Mouse (Mus musculus): ENCODE results near the gene Lacc1. TPM values are rescaled to one million over a fixed set of nuclear protein-coding genes. Genes with fewer than 3 reads are reported as not detected.
"Not testable (repeated sequence)": the region's sequence is repeated elsewhere in the genome, so short reads cannot be mapped to it uniquely, and the experiment has no call there.

Lacc1 gene
- polyA plus RNA-seq, 1 experiment from 2014 or later, result 8.1 TPM

DNA sequence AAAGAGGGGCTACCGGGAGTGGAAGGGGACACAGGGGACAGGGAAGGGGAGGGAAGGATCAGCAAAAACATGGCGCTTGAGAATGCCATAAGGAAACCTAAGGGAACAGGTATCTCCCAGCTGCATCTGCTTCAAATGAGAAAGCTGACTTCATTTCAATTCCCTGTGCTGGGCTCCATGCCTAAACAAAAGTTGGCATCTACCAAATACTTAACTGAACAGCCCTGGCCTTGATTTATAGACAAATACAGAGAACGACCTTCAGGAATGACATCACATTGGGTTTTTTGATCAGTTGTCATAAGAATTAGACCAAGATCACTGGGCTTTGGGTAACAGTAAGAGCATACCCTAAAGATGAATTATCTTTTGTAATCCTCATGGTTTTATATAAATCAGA, 12.2 kb downstream of the Lacc1 start:
- no peak for TF ChIP-seq CTCF (IDR thresholded peaks at IDR 0.05; ENCODE audit: low read depth)
- no peak overlapping the region for H3K4me3 ChIP-seq (ENCODE audit: low read depth, low read length)
- ATAC-seq, result no peak
- no peaks in the 10 kb centered on the region for H3K4me1 ChIP-seq (replicated peaks; ENCODE audit: control insufficient read depth, insufficient read depth, low read length)
- H3K9ac ChIP-seq (ENCODE audit: low read depth, low read length), result no peak overlapping the region
- H3K9me3 ChIP-seq (ENCODE audit: control insufficient read depth), result no peaks in the 10 kb centered on the region
- H3K36me3 ChIP-seq (ENCODE audit: control insufficient read depth, insufficient read depth), result peaks cover 4% of the 10 kb centered on the region; the same call in 1 of the 2 replicates
- H3K27me3 ChIP-seq (replicated peaks; ENCODE audit: control insufficient read depth, insufficient read depth, low read length), result no peaks in the 10 kb centered on the region
- no peak overlapping the region for H3K4me2 ChIP-seq (replicated peaks; ENCODE audit: low read depth)
- H3K27ac ChIP-seq (ENCODE audit: low read depth, low read length), result no peak overlapping the region
- 87% methylated on average over 3 of the region's 3 CpGs for WGBS

DNA sequence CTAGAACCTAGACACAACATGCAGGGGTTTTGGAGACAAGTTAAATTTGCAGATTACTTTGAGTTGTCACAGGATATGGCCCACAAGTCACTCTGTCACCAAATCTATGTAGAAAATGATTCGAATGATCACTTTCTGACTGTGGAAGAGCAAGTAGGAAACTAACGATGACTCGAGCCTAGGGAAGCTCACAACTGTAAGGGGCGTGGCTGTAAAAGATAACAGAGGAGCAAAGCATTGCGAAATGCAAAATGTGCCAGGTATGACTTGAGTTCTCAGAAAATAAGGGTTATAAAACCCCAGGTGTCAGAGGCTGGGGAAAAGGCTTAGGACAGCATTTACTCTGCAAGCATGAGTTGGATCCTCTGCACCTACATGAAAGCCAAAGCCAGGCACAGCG, 19.5 kb downstream of the Lacc1 start:
- no peak for TF ChIP-seq CTCF (IDR thresholded peaks at IDR 0.05; ENCODE audit: low read depth)
- no peaks in the 10 kb centered on the region for H3K4me1 ChIP-seq (replicated peaks; ENCODE audit: control insufficient read depth, insufficient read depth, low read length)
- H3K4me3 ChIP-seq (ENCODE audit: low read depth, low read length), result 0 out of 2 replicates have a peak overlapping the region, but pooled peaks have one; percentile 9
- 37% methylated on average over 6 of the region's 6 CpGs for WGBS
- 0 out of 2 replicates have a peak overlapping the region, but pooled peaks have one; percentile 46 for H3K27ac ChIP-seq (ENCODE audit: low read depth, low read length)
- H3K36me3 ChIP-seq (ENCODE audit: control insufficient read depth, insufficient read depth), result no peaks in the 10 kb centered on the region
- no peak overlapping the region for H3K9ac ChIP-seq (ENCODE audit: low read depth, low read length)
- H3K9me3 ChIP-seq (ENCODE audit: control insufficient read depth), result no peaks in the 10 kb centered on the region
- H3K4me2 ChIP-seq (replicated peaks; ENCODE audit: low read depth), result peak overlapping the region; percentile 62
- peak; percentile 95 for ATAC-seq
- H3K27me3 ChIP-seq (replicated peaks; ENCODE audit: control insufficient read depth, insufficient read depth, low read length), result no peaks in the 10 kb centered on the region

DNA sequence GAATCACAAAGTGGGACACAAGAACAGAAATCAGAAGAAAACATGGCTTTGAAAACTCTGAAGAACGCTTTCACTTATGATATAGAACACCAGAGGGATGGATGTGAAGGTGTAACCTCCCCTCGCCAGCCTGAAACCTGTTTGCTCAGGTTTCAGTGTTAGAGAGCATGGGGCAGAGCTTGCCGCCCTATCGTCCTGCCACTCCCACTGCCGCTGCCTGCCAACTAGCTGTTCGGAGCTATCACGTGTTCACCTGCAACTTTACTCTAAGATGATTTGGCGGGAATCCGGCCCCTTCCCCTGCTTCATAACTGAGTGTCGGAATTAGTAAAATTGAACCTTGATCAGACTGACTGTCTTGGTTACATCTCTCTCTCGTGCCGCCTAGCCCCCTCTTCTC, 19.9 kb downstream of the Lacc1 start:
- H3K4me1 ChIP-seq (replicated peaks; ENCODE audit: control insufficient read depth, insufficient read depth, low read length); H3K36me3 ChIP-seq (ENCODE audit: control insufficient read depth, insufficient read depth); H3K9me3 ChIP-seq (ENCODE audit: control insufficient read depth); H3K9ac ChIP-seq (ENCODE audit: low read depth, low read length); H3K27me3 ChIP-seq (replicated peaks; ENCODE audit: control insufficient read depth, insufficient read depth, low read length): not testable (repeated sequence)
- peak; percentile 75 for ATAC-seq
- H3K4me3 ChIP-seq (ENCODE audit: low read depth, low read length), result 0 out of 2 replicates have a peak overlapping the region, but pooled peaks have one; percentile 9
- 0 out of 2 replicates have a peak overlapping the region, but pooled peaks have one; percentile 46 for H3K27ac ChIP-seq (ENCODE audit: low read depth, low read length)
- peak overlapping the region; percentile 62 for H3K4me2 ChIP-seq (replicated peaks; ENCODE audit: low read depth)
- WGBS, result 31% methylated on average over 12 of the region's 12 CpGs

DNA sequence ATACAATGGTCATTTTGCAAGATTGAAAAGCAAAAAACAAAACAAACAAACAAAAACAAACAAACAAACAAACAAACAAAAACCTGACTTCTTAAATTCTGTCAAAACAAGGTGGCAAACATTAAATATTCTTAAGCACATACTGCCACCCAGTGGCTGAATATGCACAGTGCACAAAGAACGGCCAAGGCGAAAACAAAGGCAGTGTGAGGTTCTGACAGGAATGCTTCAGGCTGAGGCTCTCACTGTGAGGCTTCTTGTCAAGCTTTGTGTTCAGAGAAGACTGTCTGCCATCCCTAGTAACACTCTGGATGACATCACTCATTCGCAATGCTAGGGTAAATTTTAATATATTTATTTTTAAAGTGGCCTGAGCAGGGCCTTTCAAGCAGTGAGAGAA, 24.9 kb downstream of the Lacc1 start:
- no peak overlapping the region for H3K27ac ChIP-seq (ENCODE audit: low read depth, low read length)
- H3K4me1 ChIP-seq (replicated peaks; ENCODE audit: control insufficient read depth, insufficient read depth, low read length), result no peaks in the 10 kb centered on the region
- H3K9me3 ChIP-seq (ENCODE audit: control insufficient read depth), result no peaks in the 10 kb centered on the region
- H3K27me3 ChIP-seq (replicated peaks; ENCODE audit: control insufficient read depth, insufficient read depth, low read length), result no peaks in the 10 kb centered on the region
- no peak for ATAC-seq
- 7% methylated on average over 3 of the region's 3 CpGs for WGBS
- H3K9ac ChIP-seq (ENCODE audit: low read depth, low read length), result no peak overlapping the region
- H3K36me3 ChIP-seq (ENCODE audit: control insufficient read depth, insufficient read depth), result no peaks in the 10 kb centered on the region
- peak; percentile 86 for TF ChIP-seq CTCF (IDR thresholded peaks at IDR 0.05; ENCODE audit: low read depth)
- H3K4me2 ChIP-seq (replicated peaks; ENCODE audit: low read depth), result no peak overlapping the region
- H3K4me3 ChIP-seq (ENCODE audit: low read depth, low read length), result no peak overlapping the region

DNA sequence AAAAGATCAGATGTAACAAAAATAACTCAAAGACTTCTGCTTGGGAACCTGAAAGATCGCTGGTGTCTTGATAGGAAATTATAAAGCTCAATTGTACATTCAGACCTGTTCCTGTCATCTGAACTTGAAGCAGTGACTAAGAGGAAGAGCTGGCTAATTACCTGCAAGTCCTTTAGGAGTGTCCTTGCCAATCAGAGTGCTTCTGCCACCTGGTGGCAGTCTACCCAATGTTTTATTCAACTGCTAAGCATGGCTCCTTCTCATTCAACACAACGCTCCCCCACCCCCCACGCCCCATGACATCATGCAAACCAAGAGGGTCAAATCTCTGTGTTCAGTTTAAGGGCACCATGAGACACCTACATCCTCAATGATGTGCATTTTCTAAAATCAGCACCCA, 28.5 kb downstream of the Lacc1 start:
- WGBS, result 17% methylated on average over 3 of the region's 3 CpGs
- no peak overlapping the region for H3K27ac ChIP-seq (ENCODE audit: low read depth, low read length)
- peak; percentile 90 for TF ChIP-seq CTCF (IDR thresholded peaks at IDR 0.05; ENCODE audit: low read depth)
- no peaks in the 10 kb centered on the region for H3K9me3 ChIP-seq (ENCODE audit: control insufficient read depth)
- H3K27me3 ChIP-seq (replicated peaks; ENCODE audit: control insufficient read depth, insufficient read depth, low read length), result no peaks in the 10 kb centered on the region
- H3K4me3 ChIP-seq (ENCODE audit: low read depth, low read length), result no peak overlapping the region
- H3K4me1 ChIP-seq (replicated peaks; ENCODE audit: control insufficient read depth, insufficient read depth, low read length), result no peaks in the 10 kb centered on the region
- no peak overlapping the region for H3K4me2 ChIP-seq (replicated peaks; ENCODE audit: low read depth)
- ATAC-seq, result peak; percentile 73
- no peaks in the 10 kb centered on the region for H3K36me3 ChIP-seq (ENCODE audit: control insufficient read depth, insufficient read depth)
- H3K9ac ChIP-seq (ENCODE audit: low read depth, low read length), result no peak overlapping the region

DNA sequence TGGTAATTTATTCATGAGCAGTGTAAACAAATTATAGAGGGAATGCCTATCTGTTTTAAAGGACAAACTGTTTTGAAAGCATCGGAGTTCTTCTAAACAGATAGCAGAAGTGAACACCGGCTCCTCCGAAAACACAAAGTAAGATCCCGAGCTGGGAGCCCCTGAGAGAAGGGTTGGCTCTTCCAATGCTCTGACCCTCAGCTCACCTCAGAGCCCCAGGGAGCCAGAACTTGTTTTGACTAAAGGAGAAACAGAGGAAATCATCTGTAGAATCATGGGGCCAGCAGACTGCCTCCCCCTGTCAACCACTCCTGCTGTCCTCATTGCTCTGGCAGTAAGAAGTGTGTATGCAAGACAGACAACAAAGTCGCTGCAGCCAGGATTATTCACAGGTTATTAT, 31.1 kb downstream of the Lacc1 start:
- no peak for TF ChIP-seq CTCF (IDR thresholded peaks at IDR 0.05; ENCODE audit: low read depth)
- WGBS, result 63% methylated on average over 5 of the region's 5 CpGs
- no peak overlapping the region for H3K27ac ChIP-seq (ENCODE audit: low read depth, low read length)

DNA sequence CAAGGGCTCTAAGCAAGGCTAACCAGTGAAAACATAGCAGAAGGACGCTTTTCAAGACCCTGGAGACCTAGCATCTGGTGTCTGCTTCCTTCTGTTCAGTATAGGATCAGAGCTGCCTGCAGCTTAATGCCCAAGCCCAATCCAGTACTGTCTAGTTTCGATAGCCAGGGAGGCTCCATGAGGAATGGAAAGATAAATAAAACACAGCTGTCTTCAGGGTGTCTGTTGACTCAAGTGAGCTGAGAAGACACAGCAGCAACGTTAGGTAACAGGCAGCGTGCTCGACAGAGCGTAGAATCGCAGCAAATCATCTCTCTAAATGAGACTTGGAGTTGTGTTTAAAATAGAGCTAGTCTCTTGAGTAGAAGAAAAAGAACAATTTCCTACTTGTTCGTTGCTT, 32.0 kb downstream of the Lacc1 start:
- H3K9ac ChIP-seq (ENCODE audit: low read depth, low read length), result no peak overlapping the region
- no peak overlapping the region for H3K4me3 ChIP-seq (ENCODE audit: low read depth, low read length)
- H3K27ac ChIP-seq (ENCODE audit: low read depth, low read length), result no peak overlapping the region
- no peaks in the 10 kb centered on the region for H3K36me3 ChIP-seq (ENCODE audit: control insufficient read depth, insufficient read depth)
- 42% methylated on average over 8 of the region's 8 CpGs for WGBS
- peak; percentile 25; the same call in 1 of the 2 replicates for ATAC-seq
- H3K27me3 ChIP-seq (replicated peaks; ENCODE audit: control insufficient read depth, insufficient read depth, low read length), result no peaks in the 10 kb centered on the region
- H3K4me1 ChIP-seq (replicated peaks; ENCODE audit: control insufficient read depth, insufficient read depth, low read length), result no peaks in the 10 kb centered on the region
- H3K9me3 ChIP-seq (ENCODE audit: control insufficient read depth), result no peaks in the 10 kb centered on the region
- H3K4me2 ChIP-seq (replicated peaks; ENCODE audit: low read depth), result no peak overlapping the region
- no peak for TF ChIP-seq CTCF (IDR thresholded peaks at IDR 0.05; ENCODE audit: low read depth)

More for the DNA sequence above, 31.1 kb downstream of the Lacc1 start:
- Histone ChIP-seq H3K9ac (ENCODE audit: low read depth, low read length) (no peak overlapping the region), H3K36me3 (ENCODE audit: control insufficient read depth, insufficient read depth) (no peaks in the 10 kb centered on the region), H3K4me1 (replicated peaks; ENCODE audit: control insufficient read depth, insufficient read depth, low read length) (no peaks in the 10 kb centered on the region), H3K4me3 (ENCODE audit: low read depth, low read length) (no peak overlapping the region), H3K27me3 (replicated peaks; ENCODE audit: control insufficient read depth, insufficient read depth, low read length) (no peaks in the 10 kb centered on the region), H3K9me3 (ENCODE audit: control insufficient read depth) (no peaks in the 10 kb centered on the region), H3K4me2 (replicated peaks; ENCODE audit: low read depth) (no peak overlapping the region)
- no peak for ATAC-seq

DNA sequence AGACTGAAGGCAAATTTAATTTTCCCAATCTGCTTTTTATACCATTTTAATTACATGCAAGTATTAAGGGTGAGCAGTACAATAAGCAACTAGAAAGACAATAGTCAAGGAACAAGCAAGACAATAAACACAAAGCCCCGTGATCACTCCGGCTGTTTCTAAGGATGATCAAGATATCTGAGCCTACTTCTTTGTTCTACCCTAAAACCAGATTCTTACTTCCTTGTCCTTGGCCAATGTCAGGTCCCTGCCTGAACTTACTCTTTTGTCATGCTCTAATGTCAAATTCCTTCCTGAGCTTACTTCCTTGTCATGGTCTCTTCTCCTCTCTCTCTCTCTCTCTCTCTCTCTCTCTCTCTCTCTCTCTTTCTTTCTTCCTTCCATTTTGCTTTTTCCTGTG, 46.4 kb downstream of the Lacc1 start:
- not testable (repeated sequence) for H3K27me3 ChIP-seq (replicated peaks; ENCODE audit: control insufficient read depth, insufficient read depth, low read length); H3K4me2 ChIP-seq (replicated peaks; ENCODE audit: low read depth); H3K4me1 ChIP-seq (replicated peaks; ENCODE audit: control insufficient read depth, insufficient read depth, low read length); H3K4me3 ChIP-seq (ENCODE audit: low read depth, low read length); H3K27ac ChIP-seq (ENCODE audit: low read depth, low read length); ATAC-seq; H3K9ac ChIP-seq (ENCODE audit: low read depth, low read length); H3K9me3 ChIP-seq (ENCODE audit: control insufficient read depth); H3K36me3 ChIP-seq (ENCODE audit: control insufficient read depth, insufficient read depth)
- WGBS, result 89% methylated on average over 2 of the region's 2 CpGs

All from intestine, postnatal 0 days (tissue).